Mouse (Mus musculus) embryo, embryonic 10.5 days (tissue): ENCODE measurements around the gene 3100002H09Rik.
A peak's percentile ranks its signal among the peaks of the same experiment; 100 is the strongest.

Experiments used
- DNase-seq: peaks from one replicate; pipeline ENCODE4 v3.0.0-alpha.2; 2015; ENCODE audit warnings: low spot score

The 3100002H09Rik gene

GRCm38 (mm10) chr4:124610703-124611102, at the start of gene 3100002H09Rik:
Gene 3100002H09Rik, minus strand, starts transcription at chr4:124610803.
- DNase-seq = no peak

GRCm38 (mm10) chr4:124659251-124660217, 48.9 kb upstream of the 3100002H09Rik start:
- peak; percentile 40 for DNase-seq

- peak; percentile 63 for DNase-seq
Measured at GRCm38 (mm10) chr4:124658412-124658851, 47.8 kb upstream of the 3100002H09Rik start.

- DNase-seq = no peak
Measured at GRCm38 (mm10) chr4:124657781-124658180, 47.2 kb upstream of the 3100002H09Rik start.

- DNase-seq = peak; percentile 89
Measured at GRCm38 (mm10) chr4:124656854-124657650, 46.4 kb upstream of the 3100002H09Rik start.

GRCm38 (mm10) chr4:124656518-124656853, 45.9 kb upstream of the 3100002H09Rik start, which contains the start of gene Pou3f1:
Gene Pou3f1, plus strand, starts transcription at chr4:124656807.
- no peak for DNase-seq

- peak; percentile 80 for DNase-seq
Measured at GRCm38 (mm10) chr4:124652886-124653285, 42.3 kb upstream of the 3100002H09Rik start.

- no peak for DNase-seq
Measured at GRCm38 (mm10) chr4:124647909-124648308, 37.3 kb upstream of the 3100002H09Rik start.

- DNase-seq = no peak
Measured at GRCm38 (mm10) chr4:124646591-124646990, 36.0 kb upstream of the 3100002H09Rik start.

GRCm38 (mm10) chr4:124644974-124645433, 34.4 kb upstream of the 3100002H09Rik start:
- no peak for DNase-seq

GRCm38 (mm10) chr4:124643859-124644258, 33.3 kb upstream of the 3100002H09Rik start:
- no peak for DNase-seq

GRCm38 (mm10) chr4:124639715-124640114, 29.1 kb upstream of the 3100002H09Rik start:
- no peak for DNase-seq

GRCm38 (mm10) chr4:124633281-124633680, 22.7 kb upstream of the 3100002H09Rik start:
- DNase-seq = peak; percentile 76

- DNase-seq = no peak
Measured at GRCm38 (mm10) chr4:124632856-124633255, 22.3 kb upstream of the 3100002H09Rik start.

- DNase-seq = no peak
Measured at GRCm38 (mm10) chr4:124631456-124631855, 20.9 kb upstream of the 3100002H09Rik start.

- DNase-seq = no peak
Measured at GRCm38 (mm10) chr4:124626836-124627235, 16.2 kb upstream of the 3100002H09Rik start.

GRCm38 (mm10) chr4:124624111-124624581, 13.5 kb upstream of the 3100002H09Rik start:
- DNase-seq = no peak

GRCm38 (mm10) chr4:124622566-124622965, 12.0 kb upstream of the 3100002H09Rik start:
- no peak for DNase-seq

GRCm38 (mm10) chr4:124621406-124621805, 10.8 kb upstream of the 3100002H09Rik start:
- no peak for DNase-seq

GRCm38 (mm10) chr4:124618599-124618998, 8.0 kb upstream of the 3100002H09Rik start:
- no peak for DNase-seq

- no peak for DNase-seq
Measured at GRCm38 (mm10) chr4:124616636-124617035, 6.0 kb upstream of the 3100002H09Rik start.

- DNase-seq = no peak
Measured at GRCm38 (mm10) chr4:124615986-124616385, 5.4 kb upstream of the 3100002H09Rik start.
